Mouse (Mus musculus) neural tube, embryonic 13.5 days (tissue): ENCODE results near the gene Glipr1. TPM values are rescaled to one million over a fixed set of nuclear protein-coding genes. Genes with fewer than 3 reads are reported as not detected.

Source experiments
- ATAC-seq: fragments of 200-750 bp; cut with Nextera tagmentation; 2 replicates; pipeline ENCODE4 v1.8.0; 2017; ENCODE audit warnings: low read depth, mild to moderate bottlenecking, moderate TSS enrichment, moderate library complexity
- H3K27ac ChIP-seq: fragments of 300-500 bp; sonication (generic); replicated peaks from 2 replicates; pipeline ENCODE4 v1.5.1; 2015; ENCODE audit warnings: moderate library complexity, mild to moderate bottlenecking, inconsistent platforms
- H3K27me3 ChIP-seq: fragments of 300-500 bp; sonication (generic); 2 replicates; pipeline ENCODE4 v1.6.1; 2015; ENCODE audit warnings: mild to moderate bottlenecking, inconsistent platforms
- H3K36me3 ChIP-seq: fragments of 300-500 bp; sonication (generic); 2 replicates; pipeline ENCODE4 v1.6.1; 2015; ENCODE audit warnings: mild to moderate bottlenecking, inconsistent platforms
- H3K4me1 ChIP-seq: fragments of 300-500 bp; sonication (generic); replicated peaks from 2 replicates; pipeline ENCODE4 v1.6.1; 2015; ENCODE audit warnings: inconsistent platforms
- H3K4me2 ChIP-seq: fragments of 300-500 bp; sonication (generic); 2 replicates; pipeline ENCODE4 v1.6.1; 2015; ENCODE audit warnings: inconsistent platforms, mild to moderate bottlenecking, moderate library complexity
- H3K4me3 ChIP-seq: fragments of 300-500 bp; sonication (generic); 2 replicates; pipeline ENCODE4 v1.5.1; 2015; ENCODE audit warnings: mild to moderate bottlenecking, inconsistent platforms
- H3K9ac ChIP-seq: fragments of 300-500 bp; sonication (generic); 2 replicates; pipeline ENCODE4 v1.6.1; 2015; ENCODE audit warnings: moderate library complexity, mild to moderate bottlenecking, inconsistent platforms
- H3K9me3 ChIP-seq: fragments of 300-500 bp; sonication (generic); 2 replicates; pipeline ENCODE4 v1.6.1; 2016; ENCODE audit warnings: inconsistent platforms
- WGBS: fragments of 180-500 bp; shearing (Covaris S2); methylation state at CpG from one replicate; pipeline ENCODE4 v1.1.7; 2015; 5-methylcytosine and 5-hydroxymethylcytosine counted together
- polyA plus RNA-seq: library from polyadenylated mRNA; unstranded; fragments of >200 nt; fragmentation: Nextera tagmentation; extraction: Ambion mirVana; gene quantifications from 2 replicates; pipeline ENCODE4 v1.2.1, GENCODE M21; 2015

Gene Glipr1
- polyA plus RNA-seq, 1 experiment from 2014 or later: 1.2 TPM

- Histone ChIP-seq H3K9ac (no peak overlapping the region), H3K27ac (no peak overlapping the region), H3K9me3 (no peaks in the 10 kb centered on the region), H3K27me3 (no peaks in the 10 kb centered on the region), H3K4me1 (no peaks in the 10 kb centered on the region), H3K36me3 (no peaks in the 10 kb centered on the region), H3K4me2 (no peak overlapping the region), H3K4me3 (no peak overlapping the region)
- WGBS: 78% methylated on average over 8 of the region's 8 CpGs
- ATAC-seq: no peak
Observed at GRCm38 (mm10) chr10:111996911-111997347, 5.5 kb downstream of the Glipr1 start.

- 89% methylated on average over 7 of the region's 7 CpGs for WGBS
- Histone ChIP-seq H3K36me3 (no peaks in the 10 kb centered on the region), H3K4me3 (no peak overlapping the region), H3K27me3 (no peaks in the 10 kb centered on the region), H3K9me3 (no peaks in the 10 kb centered on the region), H3K9ac (no peak overlapping the region), H3K27ac (no peak overlapping the region), H3K4me1 (no peaks in the 10 kb centered on the region), H3K4me2 (no peak overlapping the region)
- ATAC-seq: no peak
Observed at GRCm38 (mm10) chr10:111996549-111996904, 5.9 kb downstream of the Glipr1 start.

GRCm38 (mm10) chr10:111995803-111996548, 6.5 kb downstream of the Glipr1 start:
- Histone ChIP-seq H3K27me3 (no peaks in the 10 kb centered on the region), H3K27ac (no peak overlapping the region), H3K36me3 (no peaks in the 10 kb centered on the region), H3K9me3 (no peaks in the 10 kb centered on the region), H3K4me3 (no peak overlapping the region), H3K9ac (no peak overlapping the region), H3K4me1 (no peaks in the 10 kb centered on the region), H3K4me2 (no peak overlapping the region)
- no peak for ATAC-seq
- 88% methylated on average over 11 of the region's 11 CpGs for WGBS

DNA sequence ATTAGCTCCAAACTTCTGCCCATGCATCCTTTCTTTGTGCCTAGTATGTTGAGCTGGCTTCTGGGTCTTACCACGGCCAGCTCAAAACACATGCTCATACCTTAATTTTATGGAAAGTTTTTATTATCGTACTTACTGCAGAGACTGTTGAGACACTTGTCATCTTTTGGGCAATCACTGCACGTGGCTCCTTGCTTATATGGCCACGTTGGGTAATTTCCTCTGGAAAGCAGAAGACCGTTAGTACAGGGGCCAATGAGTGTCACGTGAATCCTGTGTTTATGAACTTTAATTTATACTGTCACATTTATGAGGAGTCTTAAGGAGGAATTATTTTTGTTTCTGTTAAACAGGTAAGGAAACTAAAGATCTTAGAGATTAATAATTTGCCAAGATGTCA, 16.0 kb downstream of the Glipr1 start:
- Histone ChIP-seq H3K27me3 (no peaks in the 10 kb centered on the region), H3K36me3 (peaks cover 70% of the 10 kb centered on the region), H3K4me2 (no peak overlapping the region), H3K9me3 (no peaks in the 10 kb centered on the region), H3K4me3 (no peak overlapping the region), H3K4me1 (no peaks in the 10 kb centered on the region), H3K27ac (no peak overlapping the region), H3K9ac (no peak overlapping the region)
- no peak for ATAC-seq
- WGBS: 95% methylated on average over 6 of the region's 6 CpGs

- H3K36me3 ChIP-seq: peaks cover 86% of the 10 kb centered on the region
- no peak overlapping the region for H3K4me2 ChIP-seq
- H3K4me1 ChIP-seq: no peaks in the 10 kb centered on the region
- H3K27ac ChIP-seq: no peak overlapping the region
- no peak overlapping the region for H3K4me3 ChIP-seq
- no peaks in the 10 kb centered on the region for H3K9me3 ChIP-seq
- no peak for ATAC-seq
- H3K9ac ChIP-seq: no peak overlapping the region
- 93% methylated on average over 5 of the region's 5 CpGs for WGBS
- no peaks in the 10 kb centered on the region for H3K27me3 ChIP-seq
Observed at GRCm38 (mm10) chr10:111983070-111983469, 19.4 kb downstream of the Glipr1 start.

GRCm38 (mm10) chr10:111977584-111977983, 24.8 kb downstream of the Glipr1 start:
- 47% methylated on average over 5 of the region's 5 CpGs for WGBS
- no peak for ATAC-seq
- H3K4me2 ChIP-seq: no peak overlapping the region
- no peak overlapping the region for H3K9ac ChIP-seq
- no peaks in the 10 kb centered on the region for H3K9me3 ChIP-seq
- H3K4me1 ChIP-seq: peaks cover 11% of the 10 kb centered on the region
- no peak overlapping the region for H3K4me3 ChIP-seq
- no peaks in the 10 kb centered on the region for H3K27me3 ChIP-seq
- H3K27ac ChIP-seq: no peak overlapping the region
- H3K36me3 ChIP-seq: peaks cover 56% of the 10 kb centered on the region

DNA sequence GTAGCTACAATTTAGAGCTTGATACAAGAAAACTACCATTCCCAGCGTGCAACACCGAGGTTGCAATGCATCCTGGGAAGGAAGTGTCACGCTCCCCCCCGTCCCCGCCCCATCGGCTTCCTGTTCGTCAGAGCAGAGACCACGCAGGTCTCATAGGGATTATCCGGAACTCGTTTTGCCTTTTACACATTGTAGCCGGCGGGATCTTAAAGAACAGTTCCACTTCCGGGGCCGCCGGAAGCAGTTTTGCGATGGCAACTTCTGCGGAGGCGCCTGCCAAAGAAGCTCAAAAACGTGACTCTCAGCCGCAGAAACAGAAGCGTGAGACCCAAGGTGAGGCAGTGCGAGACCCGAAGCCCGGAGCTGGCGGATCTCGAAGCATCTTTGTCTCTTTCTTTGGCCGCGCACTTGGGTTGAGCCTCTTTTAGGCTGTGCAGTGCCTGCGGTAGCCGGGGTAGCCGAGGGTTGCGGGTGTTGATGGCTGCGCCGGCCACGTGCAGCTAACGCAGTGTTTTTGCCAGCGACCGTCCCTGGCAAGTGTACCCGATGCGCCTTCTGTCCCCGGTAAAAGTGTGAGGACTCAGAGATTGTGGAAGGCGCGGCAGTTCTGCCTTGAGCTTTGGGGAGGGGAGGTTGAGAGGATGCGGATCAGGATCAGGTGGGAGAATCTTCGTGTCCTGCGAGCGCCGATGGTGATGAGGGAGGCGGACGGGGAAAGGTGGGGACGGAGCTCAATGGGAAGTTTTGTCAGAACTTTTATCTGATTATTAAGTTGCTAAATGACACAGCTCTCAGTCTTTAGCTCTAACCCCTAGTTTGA, 29.7 kb downstream of the Glipr1 start, which contains the start of gene Krr1:
Gene Krr1 (plus strand): TSS at position 123 of the 820 bp plus-strand sequence.
- peak within 1 kb of the TSS; percentile 39 for H3K27ac ChIP-seq
- peak; percentile 97 for ATAC-seq
- WGBS: under 1% methylated on average over 51 of the region's 51 CpGs

DNA sequence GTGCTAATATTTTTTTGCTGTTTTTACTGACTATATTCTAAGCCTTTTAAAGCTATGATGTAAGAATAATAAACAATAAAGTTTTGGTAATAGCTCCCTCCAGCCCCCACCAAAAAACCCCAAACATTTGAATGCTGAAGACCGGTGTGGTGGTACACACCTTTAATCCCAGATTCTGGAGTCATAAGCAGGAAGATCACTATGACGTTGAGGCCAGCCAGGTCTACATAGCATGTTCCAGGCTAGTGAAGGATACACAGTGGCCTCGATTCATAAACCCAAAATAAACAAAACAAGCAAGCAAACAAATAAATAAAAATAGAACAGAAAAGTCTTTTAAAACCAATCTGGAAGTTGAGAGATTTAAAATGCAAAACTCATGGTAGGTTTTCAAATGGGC, 30.5 kb downstream of the Glipr1 start:
- Histone ChIP-seq H3K36me3 (peaks cover 12% of the 10 kb centered on the region), H3K27ac (no peak overlapping the region), H3K9ac (no peak overlapping the region), H3K4me3 (no peak overlapping the region), H3K4me2 (no peak overlapping the region), H3K4me1 (peaks cover 11% of the 10 kb centered on the region), H3K9me3 (no peaks in the 10 kb centered on the region), H3K27me3 (no peaks in the 10 kb centered on the region)
- 86% methylated on average over 3 of the region's 3 CpGs for WGBS
- ATAC-seq: peak; percentile 51; the same call in 1 of the 2 replicates

More for the DNA sequence above, 29.7 kb downstream of the Glipr1 start, which contains the start of gene Krr1:
- Histone ChIP-seq H3K9ac (peak within 1 kb of the TSS; percentile 79), H3K4me3 (peak within 1 kb of the TSS; percentile 95), H3K9me3 (no peaks in the 10 kb centered on the region), H3K36me3 (peaks cover 17% of the 10 kb centered on the region), H3K4me2 (peak within 1 kb of the TSS; percentile 89), H3K4me1 (peaks cover 11% of the 10 kb centered on the region), H3K27me3 (no peaks in the 10 kb centered on the region)

DNA sequence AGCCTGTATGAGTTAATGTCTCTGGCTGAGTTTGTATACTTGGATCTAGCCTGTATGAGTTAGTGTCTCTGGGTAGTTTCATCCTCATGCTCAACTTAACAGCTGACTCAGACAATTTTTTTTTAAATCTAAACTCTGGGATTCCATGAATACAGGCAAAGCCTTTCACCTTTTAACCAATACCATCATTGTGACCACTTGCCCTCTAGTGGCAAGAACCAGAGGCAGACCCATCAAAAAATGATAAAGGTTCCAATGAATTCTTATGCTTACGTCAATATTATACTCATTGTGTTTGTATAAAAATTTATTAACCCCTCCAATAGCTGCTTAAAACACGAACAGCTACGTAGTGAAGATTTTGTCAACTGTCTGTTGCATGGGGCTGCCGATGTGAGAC, 36.0 kb downstream of the Glipr1 start:
- Histone ChIP-seq H3K9ac (no peak overlapping the region), H3K27me3 (no peaks in the 10 kb centered on the region), H3K4me1 (no peaks in the 10 kb centered on the region), H3K4me2 (no peak overlapping the region), H3K27ac (no peak overlapping the region), H3K9me3 (no peaks in the 10 kb centered on the region), H3K36me3 (no peaks in the 10 kb centered on the region), H3K4me3 (no peak overlapping the region)
- WGBS: 61% methylated on average over 4 of the region's 4 CpGs
- no peak for ATAC-seq

- no peak overlapping the region for H3K4me3 ChIP-seq
- H3K4me2 ChIP-seq: no peak overlapping the region
- H3K9me3 ChIP-seq: no peaks in the 10 kb centered on the region
- 88% methylated on average over 6 of the region's 6 CpGs for WGBS
- no peaks in the 10 kb centered on the region for H3K27me3 ChIP-seq
- no peaks in the 10 kb centered on the region for H3K4me1 ChIP-seq
- no peak overlapping the region for H3K9ac ChIP-seq
- H3K36me3 ChIP-seq: no peaks in the 10 kb centered on the region
- no peak for ATAC-seq
- H3K27ac ChIP-seq: no peak overlapping the region
Observed at GRCm38 (mm10) chr10:111960459-111960858, 42.0 kb downstream of the Glipr1 start.

DNA sequence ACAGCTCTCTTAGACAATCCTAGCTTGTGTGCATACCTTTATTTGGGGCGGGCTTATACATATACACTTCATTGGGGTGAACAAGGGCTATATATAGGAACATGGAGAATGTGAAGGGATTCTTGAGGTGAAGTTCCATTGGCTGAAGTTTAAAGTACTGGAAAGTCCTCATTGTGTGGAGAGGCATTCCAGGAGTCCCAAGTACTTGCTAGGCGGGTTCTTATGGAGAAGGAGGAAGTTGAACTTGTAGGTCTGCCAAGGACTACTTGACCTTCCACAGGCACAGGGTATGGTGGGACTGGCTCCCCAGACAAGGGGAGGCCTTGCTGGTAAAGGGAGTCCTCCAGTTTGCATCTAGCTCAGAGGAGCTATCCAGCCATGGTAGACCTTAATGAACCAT, 43.1 kb downstream of the Glipr1 start:
- H3K27me3 ChIP-seq: no peaks in the 10 kb centered on the region
- no peaks in the 10 kb centered on the region for H3K36me3 ChIP-seq
- H3K4me1 ChIP-seq: no peaks in the 10 kb centered on the region
- H3K27ac ChIP-seq: no peak overlapping the region
- no peaks in the 10 kb centered on the region for H3K9me3 ChIP-seq
- no peak overlapping the region for H3K9ac ChIP-seq
- 88% methylated on average over 2 of the region's 2 CpGs for WGBS
- no peak for ATAC-seq
- H3K4me3 ChIP-seq: no peak overlapping the region
- no peak overlapping the region for H3K4me2 ChIP-seq

- H3K4me3 ChIP-seq: no peak overlapping the region
- H3K27ac ChIP-seq: no peak overlapping the region
- no peaks in the 10 kb centered on the region for H3K36me3 ChIP-seq
- H3K4me1 ChIP-seq: no peaks in the 10 kb centered on the region
- WGBS: 44% methylated on average over 4 of the region's 4 CpGs
- no peak overlapping the region for H3K9ac ChIP-seq
- no peaks in the 10 kb centered on the region for H3K27me3 ChIP-seq
- no peaks in the 10 kb centered on the region for H3K9me3 ChIP-seq
- ATAC-seq: peak; percentile 51; the same call in 1 of the 2 replicates
- no peak overlapping the region for H3K4me2 ChIP-seq
Observed at GRCm38 (mm10) chr10:111958046-111958421, 44.4 kb downstream of the Glipr1 start.
